Mouse (Mus musculus) subcutaneous adipose tissue, adult 2 months (tissue): ENCODE data around the gene Mdga2. TPM values are rescaled to one million over a fixed set of nuclear protein-coding genes. Genes with fewer than 3 reads are reported as not detected.

Source experiments
- polyA plus RNA-seq: library from polyadenylated mRNA; depleted of rRNA; stranded (reverse); fragments of >200 nt; gene quantifications from 2 replicates; pipeline ENCODE4 v1.2.3, GENCODE M21; 2012; ENCODE audit warnings: low replicate concordance; rRNA removed

The Mdga2 gene
- 0.12 and 0.29 TPM in 2 replicates for polyA plus RNA-seq

GRCm38 (mm10) chr12:67222221-67223025, at the start of gene Mdga2:
Mdga2 (minus strand) TSS chr12:67222549.

